In the genomic region with DNA sequence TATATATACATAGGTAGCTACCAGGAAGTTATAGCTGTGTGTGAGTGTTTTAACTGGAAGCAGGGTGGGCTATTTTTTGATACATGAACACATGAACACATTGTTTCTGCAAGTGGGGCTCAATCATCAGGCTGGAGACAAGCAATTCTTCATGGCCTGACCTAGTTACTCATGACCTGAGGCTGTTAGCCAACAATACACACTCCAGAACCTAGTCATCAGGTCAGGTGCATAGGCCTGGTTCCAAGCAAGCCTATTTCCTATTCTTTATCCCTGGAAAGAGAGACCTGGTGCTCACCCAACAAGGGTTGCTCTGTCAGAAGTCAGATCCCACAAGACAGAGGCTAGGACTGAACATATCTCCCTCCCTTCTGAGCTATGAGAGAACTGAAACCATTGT, we compare ENCODE assay signal across 33 mouse cellular contexts. TPM values are rescaled to one million over a fixed set of nuclear protein-coding genes. Genes with fewer than 3 reads are reported as not detected.
DNase-seq lines count a peak whose midpoint lies in the region; ATAC-seq and TF ChIP-seq lines count a peak whose summit lies in the region.
"Had no signal": no experiment of that assay in that cellular context is flagged by ENCODE, and none has a peak within 500 bp of the region (broad histone marks: within the 10 kb centered on the region; RNA-seq: fewer than 3 reads in every experiment).

No protein-coding gene starts in this region.

- no peak for ATAC-seq in liver, embryonic 12.5 days
- ATAC-seq: forebrain, embryonic 16.5 days; hindbrain, embryonic 16.5 days; midbrain, embryonic 13.5 days had no signal

- H3K36me3 ChIP-seq in liver, adult 2 months (ENCODE audit: control insufficient read depth, insufficient read depth, low read length) = no peaks in the 10 kb centered on the region
- H3K36me3 ChIP-seq in liver, embryonic 12.5 days = no peaks in the 10 kb centered on the region
- no peaks in the 10 kb centered on the region for H3K36me3 ChIP-seq in testis, adult 2 months (ENCODE audit: control insufficient read depth, insufficient read depth, low read length)
- H3K36me3 ChIP-seq: embryonic facial prominence, embryonic 10.5 days; forebrain, embryonic 10.5 days; heart, embryonic 12.5 days; hindbrain, embryonic 10.5 days; midbrain, embryonic 13.5 days had no signal

- H3K9ac ChIP-seq in liver, adult 2 months (ENCODE audit: low read depth, low read length) = no peak overlapping the region
- H3K9ac ChIP-seq in liver, embryonic 12.5 days = no peak overlapping the region
- H3K9ac ChIP-seq: heart, embryonic 12.5 days; lung, embryonic 14.5 days; midbrain, embryonic 13.5 days had no signal

- H3K4me2 ChIP-seq in liver, embryonic 12.5 days = no peak overlapping the region
- H3K4me2 ChIP-seq: heart, embryonic 12.5 days; liver, embryonic 11.5 days; lung, embryonic 14.5 days; midbrain, embryonic 13.5 days had no signal

- no peak overlapping the region for H3K27ac ChIP-seq in liver, adult 2 months (replicated peaks; ENCODE audit: insufficient read depth, low read depth, low read length)
- H3K27ac ChIP-seq in liver, embryonic 12.5 days = no peak overlapping the region
- H3K27ac ChIP-seq in testis, adult 2 months (ENCODE audit: control insufficient read depth, insufficient read depth, low read depth, low read length) = no peak overlapping the region
- H3K27ac ChIP-seq: embryonic facial prominence, embryonic 10.5 days; forebrain, embryonic 10.5 days; hindbrain, embryonic 10.5 days; midbrain, embryonic 13.5 days had no signal

- TF ChIP-seq POLR2A in liver, adult 2 months (IDR thresholded peaks at IDR 0.05; ENCODE audit: extremely low read depth, insufficient read depth, low read length) = no peak
- TF ChIP-seq POLR2A in testis, adult 2 months (IDR thresholded peaks at IDR 0.05; ENCODE audit: control insufficient read depth, low read depth, low read length) = no peak

- H3K27me3 ChIP-seq in liver, adult 2 months (ENCODE audit: control insufficient read depth, insufficient read depth, low read length) = no peaks in the 10 kb centered on the region
- no peaks in the 10 kb centered on the region for H3K27me3 ChIP-seq in liver, embryonic 12.5 days (replicated peaks)
- H3K27me3 ChIP-seq in testis, adult 2 months (ENCODE audit: control insufficient read depth, insufficient read depth, low read length) = no peaks in the 10 kb centered on the region
- H3K27me3 ChIP-seq: heart, embryonic 12.5 days; midbrain, embryonic 13.5 days had no signal

- peak; percentile 14 to 70 for DNase-seq in adrenal gland, adult (ENCODE audit: inconsistent age in 2 of 2, low spot score in 1 of 2)
- no peak for DNase-seq in adrenal gland, postnatal 4 days (ENCODE audit: low spot score in 2 of 2)
- DNase-seq in liver, adult 2 months (ENCODE audit: extremely low read depth, low read depth, low spot score) = peak; percentile 53
- no peak for DNase-seq in testis, postnatal 10 days (ENCODE audit: low spot score)
- DNase-seq in natural killer cell, adult 2 months (ENCODE audit: low spot score in 2 of 2) = no peak
- DNase-seq: cerebellum, adult 11-12 months; cerebellum, postnatal 10 days; gastrocnemius, postnatal 10 days; heart, postnatal 10 days; kidney, adult 18-20 months; left cerebral cortex, postnatal 4 days; right cerebral cortex, postnatal 14 days; spleen, adult 18-20 months; thymus, postnatal 25 days had no signal

- no peaks in the 10 kb centered on the region; the same call in 1 of the 2 replicates for H3K4me1 ChIP-seq in liver, adult 2 months (ENCODE audit: control insufficient read depth, insufficient read depth, low read length)
- no peaks in the 10 kb centered on the region for H3K4me1 ChIP-seq in liver, embryonic 12.5 days
- no peaks in the 10 kb centered on the region for H3K4me1 ChIP-seq in testis, adult 2 months (ENCODE audit: control insufficient read depth, insufficient read depth, low read length)
- H3K4me1 ChIP-seq: embryonic facial prominence, embryonic 10.5 days; forebrain, embryonic 10.5 days; hindbrain, embryonic 10.5 days; midbrain, embryonic 13.5 days had no signal

- TF ChIP-seq CTCF in liver, adult 2 months (IDR thresholded peaks at IDR 0.05; ENCODE audit: low read depth, low read length) = no peak
- TF ChIP-seq CTCF in testis, adult 2 months (IDR thresholded peaks at IDR 0.05; ENCODE audit: control insufficient read depth, insufficient read depth, insufficient replicate concordance, low read depth, low read length) = no peak

- no peaks in the 10 kb centered on the region for H3K79me2 ChIP-seq in liver, adult 2 months (ENCODE audit: control insufficient read depth, insufficient read depth, low read length)

- no peaks in the 10 kb centered on the region for H3K9me3 ChIP-seq in liver, embryonic 12.5 days (replicated peaks)
- H3K9me3 ChIP-seq: embryonic facial prominence, embryonic 10.5 days; forebrain, embryonic 10.5 days; heart, embryonic 12.5 days; hindbrain, embryonic 10.5 days; midbrain, embryonic 13.5 days had no signal

- no peak overlapping the region for H3K4me3 ChIP-seq in liver, adult 2 months (ENCODE audit: insufficient read depth, low read depth, low read length)
- H3K4me3 ChIP-seq in liver, embryonic 12.5 days = no peak overlapping the region
- H3K4me3 ChIP-seq in testis, adult 2 months (ENCODE audit: control insufficient read depth, low read depth, low read length) = peak overlapping the region; percentile 87
- H3K4me3 ChIP-seq: embryonic facial prominence, embryonic 10.5 days; forebrain, embryonic 10.5 days; heart, embryonic 12.5 days; hindbrain, embryonic 10.5 days; megakaryocyte, embryonic 14.5 days; midbrain, embryonic 13.5 days had no signal

RNA-seq across cellular contexts. Expression of a gene that starts 3.1 kb away (rescaled TPM):
- not detected for total RNA-seq in adrenal gland, postnatal 4 days (2021)
- total RNA-seq in liver, adult 2 months (2014; rRNA removed) = 0.65 TPM in 1 of 2 replicates, not detected in the other
- 0.25 TPM in 1 of 2 replicates, not detected in the other for polyA plus RNA-seq in liver, adult 2 months (2012; rRNA removed)
- polyA plus RNA-seq in liver, embryonic 12.5 days (2016; fragmentation: Nextera tagmentation; extraction: Ambion mirVana) = not detected in 2 replicates
- polyA plus RNA-seq in testis, adult 2 months (2012; rRNA removed) = 43.5 and 47.0 TPM in 2 replicates
- total RNA-seq: gastrocnemius, postnatal 10 days; heart, adult 18-20 months; heart, postnatal 10 days; layer of hippocampus, postnatal 10 days; left cerebral cortex, adult 8-10 months; left cerebral cortex, postnatal 4 days; monocyte, adult 5-6 weeks had no signal
- polyA plus RNA-seq: cortical plate, adult 2 months; embryonic facial prominence, embryonic 10.5 days; forebrain, embryonic 10.5 days; forebrain, embryonic 16.5 days; heart, embryonic 12.5 days; hindbrain, embryonic 10.5 days; hindbrain, embryonic 16.5 days; kidney, embryonic 16.5 days; liver, embryonic 11.5 days; lung, embryonic 14.5 days; midbrain, embryonic 13.5 days; neural tube, embryonic 11.5 days had no signal

RNA-seq across cellular contexts. Expression of a gene that starts 48.8 kb away (rescaled TPM):
- total RNA-seq in adrenal gland, postnatal 4 days (2021) = 1 to 10 TPM; 1.8 to 1.9 TPM
- total RNA-seq in liver, adult 2 months (2014; rRNA removed) = 1.7 and 2.3 TPM in 2 replicates
- polyA plus RNA-seq in liver, adult 2 months (2012; rRNA removed) = 0.39 and 1.4 TPM in 2 replicates
- polyA plus RNA-seq in liver, embryonic 12.5 days (2016; fragmentation: Nextera tagmentation; extraction: Ambion mirVana) = 0.20 and 0.26 TPM in 2 replicates
- polyA plus RNA-seq in testis, adult 2 months (2012; rRNA removed) = 0.81 and 1.4 TPM in 2 replicates
- polyA plus RNA-seq: embryonic facial prominence, embryonic 10.5 days; forebrain, embryonic 16.5 days; heart, embryonic 12.5 days; hindbrain, embryonic 10.5 days; kidney, embryonic 16.5 days; neural tube, embryonic 11.5 days had no signal

Comparison
In these comparisons a context has a peak if more than half of its experiments do, and no peak if none do; other contexts are left out.
1. DNase-seq: peak in adrenal gland, adult (2 of 2) and liver, adult 2 months (single experiment); none in adrenal gland, postnatal 4 days (0 of 2), testis, postnatal 10 days (single experiment) and natural killer cell, adult 2 months (0 of 2).
2. RNA of a gene that starts 3.1 kb away (polyA plus RNA-seq): 43.5 to 47.0 TPM in testis, adult 2 months; not detected in liver, embryonic 12.5 days and 0.25 TPM in liver, adult 2 months; every median in the first group is over 10 times any median in the second.